8 mouse cellular contexts compared by ENCODE assay signal in the genomic region with DNA sequence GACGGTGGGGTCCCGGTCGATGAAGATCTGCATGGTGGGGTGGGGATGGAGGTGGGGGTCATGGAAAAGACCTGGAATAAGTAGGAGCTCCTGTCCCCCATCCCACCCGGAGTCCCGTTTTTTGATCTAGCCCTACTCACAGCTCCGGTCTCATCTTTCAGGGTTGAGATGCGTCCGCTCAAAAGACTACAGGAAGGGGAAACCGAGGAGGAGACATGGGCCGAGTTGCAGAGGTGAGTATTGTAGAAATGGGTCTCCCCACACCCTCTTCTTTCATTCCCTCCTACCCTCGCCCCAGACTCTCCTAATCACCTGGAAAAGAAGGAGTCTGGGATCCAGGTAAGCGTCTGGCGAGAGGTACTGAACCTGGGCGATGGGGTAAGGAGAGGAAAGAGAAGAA. TPM values are rescaled to one million over a fixed set of nuclear protein-coding genes. Genes with fewer than 3 reads are reported as not detected.
DNase-seq lines count a peak whose midpoint lies in the region; ATAC-seq and TF ChIP-seq lines count a peak whose summit lies in the region.

No protein-coding gene starts in this region.

- peak overlapping the region; percentile 71 for H3K4me2 ChIP-seq in embryonic facial prominence, embryonic 12.5 days (replicated peaks)
- peak overlapping the region; percentile 80 for H3K4me2 ChIP-seq in intestine, embryonic 14.5 days (ENCODE audit: low read length)
- H3K4me2 ChIP-seq in myocyte (ENCODE audit: low read depth), result peak overlapping the region; percentile 88

- 7% methylated on average over 14 of the region's 14 CpGs for WGBS in embryonic facial prominence, embryonic 12.5 days
- WGBS in intestine, embryonic 14.5 days, result 7% methylated on average over 14 of the region's 14 CpGs

- intact Hi-C loops in left cerebral cortex, adult 2 months (cut with DNase I), result no loop called here

- H3K79me2 ChIP-seq in myocyte (ENCODE audit: control insufficient read depth, insufficient read depth), result no peaks in the 10 kb centered on the region

- peaks cover 18% of the 10 kb centered on the region for H3K27me3 ChIP-seq in embryonic facial prominence, embryonic 12.5 days
- no peaks in the 10 kb centered on the region for H3K27me3 ChIP-seq in intestine, embryonic 14.5 days (replicated peaks; ENCODE audit: control insufficient read depth, insufficient read depth, low read length)
- no peaks in the 10 kb centered on the region for H3K27me3 ChIP-seq in myocyte (ENCODE audit: control insufficient read depth, insufficient read depth, insufficient read length)

- no peak for ATAC-seq in embryonic facial prominence, embryonic 12.5 days (ENCODE audit: insufficient number of reproducible peaks, insufficient read depth, low FRiP score, low TSS enrichment)
- no peak for ATAC-seq in intestine, embryonic 14.5 days (replicated peaks; ENCODE audit: low FRiP score, low TSS enrichment, low read depth)

- peak overlapping the region; percentile 64 for H3K9ac ChIP-seq in embryonic facial prominence, embryonic 12.5 days
- peak overlapping the region; percentile 53 for H3K9ac ChIP-seq in intestine, embryonic 14.5 days (ENCODE audit: low read length)

- peak overlapping the region; percentile 67; the same call in 1 of the 2 replicates for H3K27ac ChIP-seq in left cerebral cortex, adult 2 months
- H3K27ac ChIP-seq in embryonic facial prominence, embryonic 12.5 days, result no peak overlapping the region
- H3K27ac ChIP-seq in intestine, embryonic 14.5 days (ENCODE audit: low read depth), result peak overlapping the region; percentile 90; the same call in 1 of the 2 replicates

- peaks cover 9% of the 10 kb centered on the region for H3K4me1 ChIP-seq in embryonic facial prominence, embryonic 12.5 days
- H3K4me1 ChIP-seq in intestine, embryonic 14.5 days (replicated peaks; ENCODE audit: control insufficient read depth, insufficient read depth, low read length), result peaks cover 19% of the 10 kb centered on the region

- H3K9me3 ChIP-seq in embryonic facial prominence, embryonic 12.5 days, result no peaks in the 10 kb centered on the region
- H3K9me3 ChIP-seq in intestine, embryonic 14.5 days (ENCODE audit: control insufficient read depth, low read length), result no peaks in the 10 kb centered on the region

- no peak for DNase-seq in left cerebral cortex, adult 2 months (ENCODE audit: extremely low spot score in 1 of 2, low spot score in 2 of 2)
- no peak for DNase-seq in left cerebral cortex, adult 8-10 months (ENCODE audit: low spot score in 2 of 2)
- no peak for DNase-seq in intestine, embryonic 14.5 days (ENCODE audit: low spot score)
- DNase-seq in cerebellum, postnatal 14 days, result no peak
- DNase-seq in gastrocnemius, postnatal 25 days, result no peak
- DNase-seq in kidney, postnatal 10 days, result no peak

- peak overlapping the region; percentile 65 for H3K4me3 ChIP-seq in left cerebral cortex, adult 2 months
- H3K4me3 ChIP-seq in embryonic facial prominence, embryonic 12.5 days, result peak overlapping the region; percentile 67
- H3K4me3 ChIP-seq in intestine, embryonic 14.5 days (ENCODE audit: low read depth, low read length), result peak overlapping the region; percentile 72
- H3K4me3 ChIP-seq in myocyte, result peak overlapping the region; percentile 58

- peaks cover 23% of the 10 kb centered on the region for H3K36me3 ChIP-seq in embryonic facial prominence, embryonic 12.5 days
- peaks cover 9% of the 10 kb centered on the region for H3K36me3 ChIP-seq in intestine, embryonic 14.5 days (ENCODE audit: control insufficient read depth, insufficient read depth, low read length)
- H3K36me3 ChIP-seq in myocyte (ENCODE audit: control insufficient read depth, insufficient read depth), result peaks cover 3% of the 10 kb centered on the region

- no peak overlapping the region for H3ac ChIP-seq in myocyte (ENCODE audit: control insufficient read depth, insufficient read length)

- no peak for TF ChIP-seq POLR2A in myocyte (IDR thresholded peaks at IDR 0.05; ENCODE audit: insufficient read length, low read depth)

- no peak for TF ChIP-seq CTCF in left cerebral cortex, adult 2 months (IDR thresholded peaks at IDR 0.05)

TF ChIP-seq in myocyte, 11 proteins besides CTCF, POLR2A, EP300 and RAD21:
- TF ChIP-seq E2F4 (IDR thresholded peaks at IDR 0.05; ENCODE audit: insufficient read depth), result no peak
- no peak for TF ChIP-seq USF1 (IDR thresholded peaks at IDR 0.05; ENCODE audit: low read depth)
- TF ChIP-seq TCF12 (IDR thresholded peaks at IDR 0.05; ENCODE audit: insufficient read depth, poor library complexity, severe bottlenecking), result no peak
- TF ChIP-seq MAX (IDR thresholded peaks at IDR 0.05; ENCODE audit: low read depth), result no peak
- no peak for TF ChIP-seq CEBPB (IDR thresholded peaks at IDR 0.05; ENCODE audit: insufficient read depth, poor library complexity, severe bottlenecking)
- TF ChIP-seq POLR2AphosphoS2 (IDR thresholded peaks at IDR 0.05; ENCODE audit: insufficient read length, low read depth), result no peak
- TF ChIP-seq SRF (IDR thresholded peaks at IDR 0.05; ENCODE audit: control insufficient read depth, insufficient read length, low read depth), result no peak
- no peak for TF ChIP-seq REST (IDR thresholded peaks at IDR 0.05; ENCODE audit: insufficient read depth, insufficient read length)
- no peak for TF ChIP-seq TCF3 (IDR thresholded peaks at IDR 0.05; ENCODE audit: insufficient read length, low read depth)
- TF ChIP-seq MYOD1 (IDR thresholded peaks at IDR 0.05; ENCODE audit: control insufficient read depth in 1 of 3, insufficient read length in 2 of 3, low read depth in 2 of 3), result no peak
- TF ChIP-seq MYOG (IDR thresholded peaks at IDR 0.05; ENCODE audit: control insufficient read depth in 1 of 3, insufficient read depth in 1 of 3, insufficient read length in 2 of 3, low read depth in 2 of 3), result no peak

RNA-seq across cellular contexts. Expression of a gene that starts 0.6 kb away (rescaled TPM):
- 10 to 100 TPM; 23.2 to 40.3 TPM for total RNA-seq in left cerebral cortex, adult 2 months (2021)
- 10 to 100 TPM; 20.7 to 25.9 (median 23.1) TPM for total RNA-seq in left cerebral cortex, adult 8-10 months (2022)
- polyA plus RNA-seq in embryonic facial prominence, embryonic 12.5 days (2016; fragmentation: Nextera tagmentation; extraction: Ambion mirVana), result 75.8 and 83.2 TPM in 2 replicates
- polyA plus RNA-seq in intestine, embryonic 14.5 days (2014; fragmentation: Nextera tagmentation; extraction: Ambion mirVana), result 39.8 and 40.0 TPM in 2 replicates
- polyA plus RNA-seq in myocyte (2012; fragmentation: generic; extraction: Trizol), result 18.4 TPM
- 1 to 10 TPM in 1 of 2 experiments, under 1 TPM in 1; 1.00 to 3.1 TPM for total RNA-seq in gastrocnemius, postnatal 25 days (2021)

RNA-seq across cellular contexts. Expression of a gene that starts 2.0 kb away (rescaled TPM):
- total RNA-seq in left cerebral cortex, adult 2 months (2021), result not detected
- not detected for total RNA-seq in left cerebral cortex, adult 8-10 months (2022)
- polyA plus RNA-seq in embryonic facial prominence, embryonic 12.5 days (2016; fragmentation: Nextera tagmentation; extraction: Ambion mirVana), result 0.58 and 0.94 TPM in 2 replicates
- 0.50 and 1.2 TPM in 2 replicates for polyA plus RNA-seq in intestine, embryonic 14.5 days (2014; fragmentation: Nextera tagmentation; extraction: Ambion mirVana)
- 0.11 TPM for polyA plus RNA-seq in myocyte (2012; fragmentation: generic; extraction: Trizol)
- not detected for total RNA-seq in gastrocnemius, postnatal 25 days (2021)

RNA-seq across cellular contexts. Expression of a gene that starts 17.8 kb away (rescaled TPM):
- 10 to 100 TPM; 48.1 to 51.2 TPM for total RNA-seq in left cerebral cortex, adult 2 months (2021)
- 10 to 100 TPM; 41.9 to 51.1 (median 44.6) TPM for total RNA-seq in left cerebral cortex, adult 8-10 months (2022)
- polyA plus RNA-seq in embryonic facial prominence, embryonic 12.5 days (2016; fragmentation: Nextera tagmentation; extraction: Ambion mirVana), result 15.9 and 16.8 TPM in 2 replicates
- 97.9 and 110 TPM in 2 replicates for polyA plus RNA-seq in intestine, embryonic 14.5 days (2014; fragmentation: Nextera tagmentation; extraction: Ambion mirVana)
- 32.5 TPM for polyA plus RNA-seq in myocyte (2012; fragmentation: generic; extraction: Trizol)
- total RNA-seq in gastrocnemius, postnatal 25 days (2021), result 10 to 100 TPM; 69.4 to 77.8 TPM

Comparison
In these comparisons a context has a peak if more than half of its experiments do, and no peak if none do; other contexts are left out.
1. RNA of a gene that starts 0.6 kb away (total RNA-seq): 23.2 to 40.3 TPM in left cerebral cortex, adult 2 months and 20.7 to 25.9 TPM in left cerebral cortex, adult 8-10 months; 1.00 to 3.1 TPM in gastrocnemius, postnatal 25 days; every median in the first group is over 4 times any median in the second.
2. Peak in every context shown above with its lines, with median percentiles within 50 percentile points of each other: H3K4me3 ChIP-seq and H3K4me2 ChIP-seq.